Mouse (Mus musculus) central nervous system, embryonic 18 days (tissue): ENCODE measurements around the gene Pld3. TPM values are rescaled to one million over a fixed set of nuclear protein-coding genes. Genes with fewer than 3 reads are reported as not detected.

Experiments
- polyA plus RNA-seq: library from polyadenylated mRNA; depleted of rRNA; stranded (reverse); fragments of >200 nt; gene quantifications from 2 replicates; pipeline ENCODE4 v1.2.3, GENCODE M21; 2012; rRNA removed

Pld3 gene
- polyA plus RNA-seq, result 255 TPM in 2 replicates

GRCm38 (mm10) chr7:27552931-27553513, at the start of gene Pld3, which contains the start of gene 2310022A10Rik:
Gene Pld3, minus strand, starts transcription at chr7:27553218.
Gene 2310022A10Rik, plus strand, starts transcription at chr7:27553233.

GRCm38 (mm10) chr7:27591266-27592216, 38.5 kb upstream of the Pld3 start, which contains the start of gene Akt2:
Gene Akt2, plus strand, starts transcription at chr7:27591552.

GRCm38 (mm10) chr7:27522967-27523366, 30.1 kb downstream of the Pld3 start, which contains the start of gene Hipk4:
Gene Hipk4, plus strand, starts transcription at chr7:27523267.

GRCm38 (mm10) chr7:27499036-27499435, 54.0 kb downstream of the Pld3 start, which contains the start of gene Prx:
Gene Prx, plus strand, starts transcription at chr7:27499324.

GRCm38 (mm10) chr7:27486770-27487697, 66.0 kb downstream of the Pld3 start, which contains the start of gene Sertad1:
Gene Sertad1, plus strand, starts transcription at chr7:27486910.

Other genes starting within 250 kb of the Pld3 start
- gene Ltbp4, start 215.5 kb downstream of the Pld3 start, polyA plus RNA-seq, result 26.0 and 28.6 TPM in 2 replicates
- gene Shkbp1, start 197.2 kb downstream of the Pld3 start, polyA plus RNA-seq, result 100 and 119 TPM in 2 replicates
- gene Gm20479, start 195.8 kb downstream of the Pld3 start, polyA plus RNA-seq, result 0.23 and 0.27 TPM in 2 replicates
- gene Sptbn4, start 105.5 kb downstream of the Pld3 start, polyA plus RNA-seq, result 53.2 and 53.7 TPM in 2 replicates
- 13.4 and 15.1 TPM in 2 replicates for gene Blvrb, start 105.2 kb downstream of the Pld3 start, polyA plus RNA-seq
- gene Sertad3, start 79.5 kb downstream of the Pld3 start, polyA plus RNA-seq, result 5.5 and 6.5 TPM in 2 replicates
- gene Sertad1, start 66.3 kb downstream of the Pld3 start, polyA plus RNA-seq, result 4.4 and 5.2 TPM in 2 replicates
- gene Prx, start 53.9 kb downstream of the Pld3 start, polyA plus RNA-seq, result 1.3 and 2.6 TPM in 2 replicates
- gene Hipk4, start 30.0 kb downstream of the Pld3 start, polyA plus RNA-seq, result 0.95 and 0.97 TPM in 2 replicates
- gene 2310022A10Rik, start within 50 bp of the Pld3 start, polyA plus RNA-seq, result 39.4 and 40.2 TPM in 2 replicates
- 61.1 and 64.9 TPM in 2 replicates for gene Akt2, start 38.3 kb upstream of the Pld3 start, polyA plus RNA-seq
- 87.6 and 93.0 TPM in 2 replicates for gene Ttc9b, start 100.7 kb upstream of the Pld3 start, polyA plus RNA-seq
- 93.2 and 95.2 TPM in 2 replicates for gene Map3k10, start 121.4 kb upstream of the Pld3 start, polyA plus RNA-seq
- 10.1 and 11.0 TPM in 2 replicates for gene Zfp607b, start 136.1 kb upstream of the Pld3 start, polyA plus RNA-seq
- 35.4 and 36.0 TPM in 2 replicates for gene Zfp60, start 178.2 kb upstream of the Pld3 start, polyA plus RNA-seq